Mouse (Mus musculus) heart, postnatal 36 days (tissue): ENCODE measurements around the gene Grin2a. TPM values are rescaled to one million over a fixed set of nuclear protein-coding genes. Genes with fewer than 3 reads are reported as not detected.

Experiments
- DNase-seq, 2 experiments: peaks; one replicate each; pipeline ENCODE4 v3.0.0; 2021 to 2022
- intact Hi-C: fragments of 180-260 bp; cut with DNase I; formaldehyde crosslinking; loops from one replicate; pipeline ENCODE4 v1.15.1; 2025
- total RNA-seq, 2 experiments: library from RNA; stranded (reverse); gene quantifications; 2 replicates each; pipeline ENCODE4 v1.2.3; 2021

Gene Grin2a
- total RNA-seq, 2 experiments from 2014 or later: 0.08 to 0.33 TPM

GRCm38 (mm10) chr16:9533564-9534332 is 461.6 kb downstream of the Grin2a start:
- no peak for DNase-seq
- intact Hi-C loops: no loop called here

GRCm38 (mm10) chr16:9532843-9533532 is 462.4 kb downstream of the Grin2a start:
- intact Hi-C loops: no loop called here
- DNase-seq: no peak

DNA sequence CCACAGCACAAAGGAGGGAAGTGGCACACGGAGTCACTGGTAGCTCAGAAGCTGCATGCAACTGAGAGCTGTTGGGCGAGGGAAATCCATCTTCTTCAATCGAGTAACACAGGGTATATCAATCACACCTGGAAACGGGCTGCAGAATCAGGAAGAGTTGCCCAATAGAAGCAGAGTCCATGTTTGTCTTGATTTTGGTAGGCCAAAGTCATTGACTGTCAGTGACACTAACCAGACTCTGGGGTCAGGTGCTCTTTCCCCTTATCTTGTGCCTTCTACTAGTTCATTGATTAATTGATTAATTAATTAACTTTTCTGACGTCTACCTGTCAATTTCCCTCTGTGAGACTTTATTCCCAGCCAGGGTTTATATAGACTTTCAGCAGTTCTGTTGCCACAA is 468.1 kb downstream of the Grin2a start:
- no peak for DNase-seq
- intact Hi-C loops: no loop called here

DNA sequence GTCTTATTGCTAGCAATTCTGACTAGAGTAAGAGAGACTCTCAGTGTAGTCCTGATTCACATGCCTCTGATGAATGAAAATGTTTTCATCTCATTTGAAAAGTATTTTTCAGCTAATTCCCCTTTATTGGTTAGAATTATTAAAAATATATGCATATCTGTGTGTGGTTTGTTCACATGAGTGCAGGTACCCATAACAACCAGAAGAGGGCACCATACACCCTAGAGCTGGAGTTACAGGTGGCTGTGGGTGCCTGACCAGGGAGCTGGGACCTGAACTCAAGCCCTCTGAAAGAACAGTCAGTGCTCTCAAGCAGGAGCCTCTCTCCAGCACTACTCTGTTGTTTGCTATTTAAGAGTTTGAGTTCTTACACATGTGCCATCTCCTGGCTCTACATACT is 472.0 kb downstream of the Grin2a start:
- intact Hi-C loops: no loop called here

More for the DNA sequence above, 472.0 kb downstream of the Grin2a start:
- DNase-seq: no peak

Other genes starting within 250 kb of the Grin2a start
- not detected for gene Rpl39l, start 174.7 kb upstream of the Grin2a start, total RNA-seq
- not detected for gene Atf7ip2, start 197.2 kb upstream of the Grin2a start, total RNA-seq